Mouse (Mus musculus) kidney, embryonic 15.5 days (tissue): ENCODE data around the gene Retreg3. TPM values are rescaled to one million over a fixed set of nuclear protein-coding genes. Genes with fewer than 3 reads are reported as not detected.
A peak's percentile ranks its signal among the peaks of the same experiment; 100 is the strongest.

Source experiments
- ATAC-seq: fragments of 200-750 bp; cut with Nextera tagmentation; replicated peaks from 2 replicates; pipeline ENCODE4 v1.8.0; 2017; ENCODE audit warnings: moderate TSS enrichment; ENCODE audit not compliant: low FRiP score
- H3K27ac ChIP-seq: fragments of 300-500 bp; sonication (generic); 2 replicates; pipeline ENCODE4 v1.5.1; 2015; ENCODE audit warnings: mild to moderate bottlenecking, inconsistent platforms
- H3K27me3 ChIP-seq: fragments of 300-500 bp; sonication (generic); 2 replicates; pipeline ENCODE4 v1.6.1; 2015; ENCODE audit warnings: inconsistent platforms
- H3K36me3 ChIP-seq: fragments of 300-500 bp; sonication (generic); 2 replicates; pipeline ENCODE4 v1.6.1; 2015; ENCODE audit warnings: inconsistent platforms
- H3K4me1 ChIP-seq: fragments of 300-500 bp; sonication (generic); 2 replicates; pipeline ENCODE4 v1.6.1; 2015; ENCODE audit warnings: inconsistent platforms
- H3K4me2 ChIP-seq: fragments of 300-500 bp; sonication (generic); 2 replicates; pipeline ENCODE4 v1.6.1; 2015; ENCODE audit warnings: moderate library complexity, mild to moderate bottlenecking, inconsistent platforms
- H3K4me3 ChIP-seq: fragments of 300-500 bp; sonication (generic); replicated peaks from 2 replicates; pipeline ENCODE4 v1.5.1; 2015; ENCODE audit warnings: mild to moderate bottlenecking, inconsistent platforms
- H3K9ac ChIP-seq: fragments of 300-500 bp; sonication (generic); 2 replicates; pipeline ENCODE4 v1.6.1; 2015; ENCODE audit warnings: mild to moderate bottlenecking, inconsistent platforms
- H3K9me3 ChIP-seq: fragments of 300-500 bp; sonication (generic); replicated peaks from 2 replicates; pipeline ENCODE4 v1.6.1; 2016; ENCODE audit warnings: inconsistent platforms
- WGBS: fragments of 180-500 bp; shearing (Covaris S2); methylation state at CpG from one replicate; pipeline ENCODE4 v1.1.7; 2015; ENCODE audit warnings: mixed read lengths; 5-methylcytosine and 5-hydroxymethylcytosine counted together
- polyA plus RNA-seq: library from polyadenylated mRNA; unstranded; fragments of >200 nt; fragmentation: Nextera tagmentation; extraction: Ambion mirVana; gene quantifications from 2 replicates; pipeline ENCODE4 v1.2.1, GENCODE M21; 2015

The Retreg3 gene
- polyA plus RNA-seq = 21.3 and 24.5 TPM in 2 replicates

DNA sequence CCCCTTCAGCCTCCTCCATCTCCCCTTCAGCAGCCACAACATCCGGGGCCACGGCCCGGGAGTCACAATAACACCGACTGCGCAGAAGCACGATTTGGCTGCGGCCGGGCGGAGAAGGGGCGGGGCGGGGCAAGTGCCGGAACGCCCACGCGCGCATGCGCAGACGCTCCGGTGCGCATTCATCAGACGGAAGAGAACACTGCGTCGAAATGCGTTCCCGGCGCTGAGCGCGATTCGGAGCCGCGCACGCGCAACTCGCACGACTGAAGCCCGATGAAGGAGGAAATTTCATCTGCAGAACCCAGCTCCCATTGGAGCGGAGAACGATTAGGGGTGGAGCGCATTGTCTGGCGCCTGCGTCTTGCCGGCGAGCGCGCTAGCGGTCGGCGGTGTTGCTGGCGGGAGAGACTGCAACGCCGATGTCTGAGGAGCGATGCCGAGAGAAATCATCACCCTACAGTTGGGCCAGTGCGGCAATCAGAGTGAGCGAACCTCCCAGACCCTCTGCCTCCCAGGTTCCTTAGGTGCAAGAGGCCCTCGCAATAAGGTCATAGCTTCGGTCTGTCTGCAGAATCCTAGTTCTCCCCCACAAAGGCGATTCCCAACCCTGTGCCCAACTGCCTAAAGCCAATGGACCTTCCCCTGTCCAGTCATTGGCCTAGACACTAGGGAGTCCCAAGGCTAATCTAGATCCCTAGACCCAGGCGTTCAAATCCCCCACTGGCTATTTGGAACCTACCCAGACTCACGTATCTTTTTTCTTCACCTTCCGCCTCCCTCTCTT is at the start of gene Retreg3, which contains the start of gene Tubg1:
TSS of gene Retreg3 (minus strand) at position 133 of the 784 bp plus-strand sequence.
TSS of gene Tubg1 (plus strand) at position 178 of the 784 bp plus-strand sequence.
- WGBS = under 1% methylated on average over 61 of the region's 61 CpGs
- ATAC-seq = peak; percentile 95
- Histone ChIP-seq H3K9me3 (no peaks in the 10 kb centered on the region), H3K4me2 (peak within 1 kb of the TSS; percentile 94), H3K4me3 (peak within 1 kb of the TSS; percentile 86), H3K27ac (peak within 1 kb of the TSS; percentile 95), H3K4me1 (peaks cover 41% of the 10 kb centered on the region), H3K36me3 (peaks cover 28% of the 10 kb centered on the region), H3K9ac (peak within 1 kb of the TSS; percentile 86), H3K27me3 (no peaks in the 10 kb centered on the region)

DNA sequence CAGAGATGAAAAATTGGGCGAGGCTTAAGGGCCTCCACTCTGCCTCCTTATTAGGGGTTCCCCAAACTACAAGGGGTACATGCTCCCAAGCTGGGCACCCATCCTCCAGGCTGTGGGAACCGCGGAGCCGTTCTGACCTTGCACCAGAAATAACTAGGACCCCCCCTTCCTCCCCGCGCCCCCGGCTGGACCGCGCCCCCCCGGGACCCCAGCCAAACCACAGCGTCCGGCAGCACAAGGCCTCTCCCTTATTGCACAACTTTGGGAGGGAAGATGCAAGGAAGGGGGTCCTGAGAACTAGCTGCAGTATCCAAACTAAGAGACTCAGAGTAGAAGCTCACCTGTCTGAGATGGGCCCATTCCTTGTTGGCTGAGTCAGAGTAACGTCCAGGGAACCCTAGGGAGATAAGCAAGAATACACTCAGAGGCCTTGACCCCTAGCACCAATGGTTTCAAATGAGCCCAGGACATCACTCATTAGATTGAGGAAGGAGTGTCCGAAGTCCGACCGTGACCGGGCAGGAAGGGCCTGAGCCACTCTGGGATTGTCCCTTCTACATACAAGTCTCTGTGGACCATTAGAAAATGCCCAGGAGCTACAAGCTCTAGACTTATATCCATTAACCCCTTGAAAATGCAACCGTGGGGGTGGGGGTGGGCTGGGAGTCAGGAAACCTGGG is 48.7 kb upstream of the Retreg3 start:
- 62% methylated on average over 18 of the region's 18 CpGs for WGBS
- Histone ChIP-seq H3K27me3 (peaks cover 45% of the 10 kb centered on the region), H3K27ac (no peak overlapping the region), H3K4me2 (peak overlapping the region; percentile 94), H3K36me3 (peaks cover 42% of the 10 kb centered on the region), H3K4me1 (peaks cover 83% of the 10 kb centered on the region), H3K9me3 (no peaks in the 10 kb centered on the region), H3K4me3 (peak overlapping the region; percentile 75), H3K9ac (no peak overlapping the region)
- no peak for ATAC-seq

DNA sequence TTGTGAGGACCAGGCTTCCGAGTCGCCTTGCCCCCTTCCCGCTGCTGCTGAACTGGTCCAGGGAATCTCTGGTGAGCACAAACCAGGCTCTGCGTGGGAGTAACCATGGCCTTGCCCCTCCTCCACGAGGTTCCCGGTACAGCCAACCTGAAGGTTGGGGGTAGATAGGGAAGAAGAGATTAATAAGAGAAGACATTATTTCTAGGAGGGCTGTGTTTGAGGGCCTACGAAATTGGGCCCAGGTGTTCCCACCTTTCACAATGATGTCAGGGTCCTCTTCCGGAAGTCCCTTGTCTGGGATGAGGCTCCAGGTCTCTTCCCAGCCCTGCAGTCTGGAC is 48.2 kb upstream of the Retreg3 start:
- H3K36me3 ChIP-seq = peaks cover 47% of the 10 kb centered on the region
- peaks cover 83% of the 10 kb centered on the region for H3K4me1 ChIP-seq
- no peak overlapping the region for H3K27ac ChIP-seq
- H3K4me2 ChIP-seq = peak overlapping the region; percentile 94
- H3K4me3 ChIP-seq = peak overlapping the region; percentile 75; the same call in 1 of the 2 replicates
- ATAC-seq = no peak
- H3K9ac ChIP-seq = no peak overlapping the region
- peaks cover 45% of the 10 kb centered on the region for H3K27me3 ChIP-seq
- 49% methylated on average over 8 of the region's 8 CpGs for WGBS
- no peaks in the 10 kb centered on the region for H3K9me3 ChIP-seq

DNA sequence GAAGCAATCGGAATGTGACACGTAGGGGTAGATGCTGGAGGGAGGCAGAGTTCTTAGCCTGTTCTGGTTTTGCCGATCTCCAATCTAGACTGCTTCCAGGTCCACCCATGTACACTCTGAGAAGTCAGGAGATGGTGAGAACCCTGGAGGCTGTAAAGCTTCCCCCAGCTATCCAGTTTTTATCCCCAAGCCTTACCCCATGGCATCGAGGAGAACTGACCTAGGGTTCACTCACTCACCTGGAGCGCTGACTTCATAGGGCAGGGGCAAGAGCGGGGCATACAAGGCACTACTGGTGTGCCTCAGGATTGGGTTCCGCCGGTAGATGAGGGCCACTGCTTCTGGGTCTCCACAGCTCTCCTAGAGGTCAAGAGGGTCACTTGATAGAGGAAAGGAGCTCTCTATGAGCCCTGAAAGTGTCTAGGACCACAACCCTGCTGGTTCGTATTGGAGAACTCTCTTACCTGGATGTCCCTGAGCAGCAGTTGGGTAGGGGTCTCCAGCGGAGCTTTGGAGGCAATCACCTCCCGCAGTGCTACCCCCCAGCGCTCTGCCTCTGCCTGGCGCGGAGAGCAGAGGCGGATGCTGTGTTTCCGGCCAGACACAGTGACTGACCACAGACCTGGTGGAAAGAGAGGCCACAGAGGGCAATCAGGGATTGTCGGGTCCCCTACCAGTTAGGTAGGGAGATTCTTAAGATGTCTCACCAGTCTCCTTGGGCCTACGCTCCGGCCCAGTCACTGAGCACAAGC is 47.7 kb upstream of the Retreg3 start:
- no peak for ATAC-seq
- Histone ChIP-seq H3K4me3 (no peak overlapping the region), H3K9me3 (no peaks in the 10 kb centered on the region), H3K4me2 (peak overlapping the region; percentile 17), H3K4me1 (peaks cover 85% of the 10 kb centered on the region), H3K36me3 (peaks cover 53% of the 10 kb centered on the region), H3K27me3 (peaks cover 45% of the 10 kb centered on the region), H3K27ac (no peak overlapping the region), H3K9ac (no peak overlapping the region)
- 64% methylated on average over 19 of the region's 19 CpGs for WGBS

DNA sequence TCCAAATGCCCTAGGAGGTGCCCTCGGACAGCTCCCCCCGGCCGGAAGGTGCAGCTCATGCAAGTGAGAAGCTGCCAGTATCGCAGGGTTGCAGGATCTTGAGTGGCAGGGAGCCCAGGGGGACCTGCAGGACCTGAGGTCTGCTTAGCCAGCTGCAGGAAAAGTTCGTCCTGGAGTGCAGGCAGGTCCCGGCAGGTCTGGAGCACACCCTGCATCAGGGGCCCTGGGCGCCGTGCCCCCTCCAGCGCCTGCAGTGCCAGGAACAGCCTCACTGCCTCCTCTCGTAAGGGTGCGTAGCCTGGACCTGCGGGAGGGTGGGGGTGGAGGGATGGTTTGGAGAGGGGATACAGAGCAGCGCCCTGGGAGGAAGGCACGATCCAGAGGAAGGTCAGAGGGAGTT is 46.7 kb upstream of the Retreg3 start:
- peaks cover 45% of the 10 kb centered on the region for H3K27me3 ChIP-seq
- peaks cover 79% of the 10 kb centered on the region for H3K4me1 ChIP-seq
- WGBS = 67% methylated on average over 14 of the region's 14 CpGs
- no peak for ATAC-seq
- H3K9me3 ChIP-seq = no peaks in the 10 kb centered on the region
- no peak overlapping the region for H3K9ac ChIP-seq
- H3K27ac ChIP-seq = no peak overlapping the region
- H3K4me3 ChIP-seq = no peak overlapping the region
- H3K36me3 ChIP-seq = peaks cover 63% of the 10 kb centered on the region
- no peak overlapping the region for H3K4me2 ChIP-seq

DNA sequence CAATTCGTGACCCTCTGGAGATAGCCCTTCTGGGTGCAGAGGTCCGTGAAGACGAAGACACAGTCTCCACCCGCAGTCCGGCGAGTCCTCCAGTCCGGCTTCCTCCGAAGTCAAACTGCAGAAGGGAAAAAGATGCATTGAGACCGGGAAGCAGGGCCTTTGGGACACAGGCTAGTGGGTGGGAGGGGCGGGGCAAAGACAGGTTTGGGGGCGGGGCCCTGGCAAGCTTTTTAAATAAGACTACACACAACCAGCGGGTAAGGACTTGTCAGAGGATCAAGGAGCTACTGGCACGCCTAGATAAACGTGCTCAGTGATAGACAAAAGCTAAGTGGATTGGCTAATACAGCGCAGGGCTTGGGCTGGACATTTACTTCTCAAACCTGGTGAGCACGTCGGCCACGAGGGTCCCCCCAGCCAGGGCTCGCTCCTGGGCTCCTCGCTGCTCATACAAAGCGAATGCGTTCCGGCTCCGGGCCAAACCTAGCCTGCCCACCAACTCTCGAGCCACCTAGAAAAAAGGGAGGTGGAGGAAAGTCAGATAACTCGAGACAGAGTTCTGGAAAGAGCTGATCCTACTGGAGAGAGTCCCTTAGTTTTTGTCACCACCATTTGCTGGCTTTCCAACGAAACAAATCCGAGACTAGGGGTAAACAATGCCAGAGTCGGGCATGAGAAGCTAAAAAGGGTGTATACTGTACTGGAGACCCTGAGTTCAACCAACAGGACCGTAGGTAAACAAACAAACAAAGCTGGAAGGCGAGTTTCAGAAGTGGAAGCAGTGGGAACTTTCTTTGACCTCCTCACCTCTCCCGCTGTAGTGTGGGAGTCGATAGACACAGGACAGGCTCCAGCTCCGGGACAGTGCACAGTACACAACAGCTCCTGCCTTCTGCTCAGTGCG is 45.2 kb upstream of the Retreg3 start:
- H3K27me3 ChIP-seq = peaks cover 45% of the 10 kb centered on the region
- H3K9ac ChIP-seq = no peak overlapping the region
- H3K9me3 ChIP-seq = no peaks in the 10 kb centered on the region
- no peak for ATAC-seq
- H3K36me3 ChIP-seq = peaks cover 66% of the 10 kb centered on the region
- WGBS = 34% methylated on average over 35 of the region's 35 CpGs
- H3K27ac ChIP-seq = no peak overlapping the region
- H3K4me1 ChIP-seq = peaks cover 69% of the 10 kb centered on the region
- H3K4me3 ChIP-seq = peak overlapping the region; percentile 36; the same call in 1 of the 2 replicates
- peak overlapping the region; percentile 68 for H3K4me2 ChIP-seq

DNA sequence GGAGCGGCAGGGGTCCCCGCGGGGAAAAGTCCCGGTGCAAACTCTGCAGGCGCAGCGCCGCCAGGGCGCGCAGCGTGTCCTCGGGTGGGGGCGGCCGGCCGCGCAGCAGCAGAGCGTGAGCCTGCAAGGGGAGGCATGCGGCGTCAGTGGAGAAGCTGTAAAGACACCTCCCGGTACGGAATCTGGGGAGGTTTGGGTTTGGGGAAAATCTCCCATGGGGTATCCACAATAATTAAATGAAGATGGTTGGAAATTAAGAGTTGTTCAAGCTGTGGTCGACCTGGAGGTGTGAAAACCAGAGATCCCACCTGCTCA is 44.6 kb upstream of the Retreg3 start:
- H3K4me2 ChIP-seq = peak overlapping the region; percentile 68
- peaks cover 63% of the 10 kb centered on the region for H3K4me1 ChIP-seq
- no peak overlapping the region for H3K27ac ChIP-seq
- peaks cover 66% of the 10 kb centered on the region for H3K36me3 ChIP-seq
- peaks cover 45% of the 10 kb centered on the region for H3K27me3 ChIP-seq
- H3K9ac ChIP-seq = peak overlapping the region; percentile 36; the same call in 1 of the 2 replicates
- ATAC-seq = no peak
- peak overlapping the region; percentile 36 for H3K4me3 ChIP-seq
- 28% methylated on average over 21 of the region's 21 CpGs for whole genome bisulfite sequencing
- no peaks in the 10 kb centered on the region for H3K9me3 ChIP-seq

DNA sequence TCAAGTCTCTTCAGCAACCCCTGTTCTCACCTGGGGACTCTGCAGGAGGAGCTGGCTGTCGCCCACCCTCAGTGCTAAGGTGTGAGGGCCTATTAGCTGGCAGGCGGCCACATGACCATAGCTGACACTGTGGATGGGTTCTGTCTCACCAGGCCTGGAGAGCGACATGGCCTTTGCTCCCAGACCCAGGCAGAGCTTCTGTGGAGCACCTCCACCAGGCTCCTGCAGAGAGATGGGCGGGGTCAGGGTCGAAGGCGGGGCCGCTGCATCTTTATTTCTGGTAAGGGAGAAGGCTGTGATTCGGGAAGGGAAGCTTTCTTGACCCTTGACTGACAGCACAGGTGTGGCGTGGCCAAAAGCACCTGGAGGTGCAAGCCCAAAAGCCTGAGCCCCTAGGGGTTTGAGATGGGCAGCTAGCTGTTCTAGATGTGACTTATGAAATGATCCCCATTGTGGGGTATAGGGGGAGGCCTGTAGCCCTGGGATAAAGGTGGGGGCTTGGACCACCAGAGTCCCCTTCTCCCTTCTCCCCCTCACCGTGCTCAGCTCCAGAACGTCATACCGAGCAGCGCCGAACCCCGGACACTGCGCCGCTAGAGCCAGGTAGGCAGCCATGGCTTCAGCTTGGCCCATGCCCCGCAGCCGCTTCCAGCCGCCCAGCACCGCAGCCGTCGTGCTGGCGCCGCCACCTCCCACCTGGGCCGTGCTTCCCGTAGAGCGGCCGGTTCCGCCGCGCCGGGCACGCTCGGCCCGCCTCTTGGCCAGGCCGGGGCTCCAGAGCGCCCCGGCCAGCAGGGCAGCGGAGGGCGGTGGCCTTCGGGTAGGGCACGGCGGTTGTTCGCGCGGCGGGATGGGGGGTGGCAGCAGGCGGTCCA is 44.0 kb upstream of the Retreg3 start:
- Histone ChIP-seq H3K36me3 (peaks cover 66% of the 10 kb centered on the region), H3K4me1 (peaks cover 57% of the 10 kb centered on the region), H3K4me3 (peak overlapping the region; percentile 36), H3K9me3 (no peaks in the 10 kb centered on the region), H3K27me3 (peaks cover 44% of the 10 kb centered on the region), H3K9ac (peak overlapping the region; percentile 36; the same call in 1 of the 2 replicates), H3K27ac (no peak overlapping the region), H3K4me2 (peak overlapping the region; percentile 68)
- WGBS = 30% methylated on average over 48 of the region's 49 CpGs
- ATAC-seq = peak; percentile 44; the same call in 1 of the 2 replicates

DNA sequence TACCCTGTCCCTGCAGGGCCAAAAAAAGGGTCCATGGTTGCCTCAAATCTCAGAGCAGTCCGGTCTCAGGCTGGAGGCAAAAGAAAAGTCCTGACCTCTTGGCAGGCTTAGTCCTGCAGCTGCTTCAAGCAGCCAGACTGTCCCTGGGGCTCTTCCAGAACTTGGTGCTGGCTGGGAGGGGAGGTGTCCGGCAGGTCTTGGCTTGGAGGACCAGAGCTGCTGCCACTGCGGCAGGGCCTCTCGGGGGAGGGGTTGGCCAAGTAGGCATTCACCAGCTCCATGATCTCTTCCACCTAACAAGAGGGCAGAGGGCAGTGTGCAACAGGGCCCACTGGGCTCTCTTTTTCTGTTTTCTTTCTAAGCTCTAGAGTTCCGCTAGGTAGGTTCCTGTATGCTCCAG is 43.1 kb upstream of the Retreg3 start:
- 65% methylated on average over 5 of the region's 5 CpGs for WGBS
- no peaks in the 10 kb centered on the region for H3K9me3 ChIP-seq
- peaks cover 48% of the 10 kb centered on the region for H3K4me1 ChIP-seq
- ATAC-seq = no peak
- H3K4me2 ChIP-seq = no peak overlapping the region
- H3K9ac ChIP-seq = no peak overlapping the region
- peaks cover 64% of the 10 kb centered on the region for H3K36me3 ChIP-seq
- no peak overlapping the region for H3K27ac ChIP-seq
- H3K27me3 ChIP-seq = peaks cover 35% of the 10 kb centered on the region
- no peak overlapping the region for H3K4me3 ChIP-seq

DNA sequence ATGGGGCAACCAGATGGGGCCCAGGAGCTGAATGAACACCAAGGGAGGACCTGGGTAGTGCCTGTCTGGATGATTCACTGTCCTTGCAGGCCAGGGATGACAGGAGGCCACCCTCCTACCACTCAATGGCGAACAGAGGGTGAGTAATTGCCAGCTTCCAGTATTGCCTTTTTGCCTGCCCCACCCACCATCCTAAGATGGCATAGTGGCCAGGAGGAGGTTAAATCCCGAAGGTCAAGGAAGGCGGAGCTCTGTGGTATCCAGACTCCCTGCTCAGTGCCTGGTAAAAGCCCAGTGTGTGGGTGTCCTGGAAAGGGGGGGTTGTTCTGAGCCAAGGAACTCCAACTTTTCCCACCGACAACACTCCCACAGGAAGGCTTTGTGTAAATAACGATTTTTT is 42.6 kb upstream of the Retreg3 start:
- H3K36me3 ChIP-seq = peaks cover 59% of the 10 kb centered on the region

More for the DNA sequence above, 42.6 kb upstream of the Retreg3 start:
- H3K27ac ChIP-seq = no peak overlapping the region
- 53% methylated on average over 5 of the region's 5 CpGs for whole genome bisulfite sequencing
- no peak overlapping the region for H3K4me2 ChIP-seq
- H3K4me1 ChIP-seq = peaks cover 43% of the 10 kb centered on the region
- H3K9ac ChIP-seq = no peak overlapping the region
- no peak overlapping the region for H3K4me3 ChIP-seq
- H3K9me3 ChIP-seq = no peaks in the 10 kb centered on the region
- peaks cover 34% of the 10 kb centered on the region for H3K27me3 ChIP-seq
- no peak for ATAC-seq
